Mouse (Mus musculus) intestine, embryonic 15.5 days (tissue): ENCODE data around the gene Serinc4. TPM values are rescaled to one million over a fixed set of nuclear protein-coding genes. Genes with fewer than 3 reads are reported as not detected.
A peak's percentile ranks its signal among the peaks of the same experiment; 100 is the strongest.

Experiments
- ATAC-seq: fragments of 200-750 bp; cut with Nextera tagmentation; 2 replicates; pipeline ENCODE4 v1.8.0; 2017; ENCODE audit warnings: moderate TSS enrichment, moderate library complexity
- H3K27ac ChIP-seq: fragments of 300-500 bp; sonication (generic); 2 replicates; pipeline ENCODE4 v1.5.1; 2015; ENCODE audit warnings: mild to moderate bottlenecking, inconsistent platforms
- H3K27me3 ChIP-seq: fragments of 300-500 bp; sonication (generic); replicated peaks from 2 replicates; pipeline ENCODE4 v1.6.1; 2015; ENCODE audit warnings: inconsistent platforms
- H3K36me3 ChIP-seq: fragments of 300-500 bp; sonication (generic); 2 replicates; pipeline ENCODE4 v1.6.1; 2015; ENCODE audit warnings: inconsistent platforms
- H3K4me1 ChIP-seq: fragments of 300-500 bp; sonication (generic); replicated peaks from 2 replicates; pipeline ENCODE4 v1.6.1; 2015; ENCODE audit warnings: inconsistent platforms
- H3K4me2 ChIP-seq: fragments of 300-500 bp; sonication (generic); replicated peaks from 2 replicates; pipeline ENCODE4 v1.6.1; 2015; ENCODE audit warnings: mild to moderate bottlenecking, inconsistent platforms
- H3K4me3 ChIP-seq: fragments of 300-500 bp; sonication (generic); replicated peaks from 2 replicates; pipeline ENCODE4 v1.5.1; 2015; ENCODE audit warnings: inconsistent platforms
- H3K9ac ChIP-seq: fragments of 300-500 bp; sonication (generic); 2 replicates; pipeline ENCODE4 v1.6.1; 2015; ENCODE audit warnings: inconsistent platforms
- H3K9me3 ChIP-seq: fragments of 300-500 bp; sonication (generic); 2 replicates; pipeline ENCODE4 v1.6.1; 2016; ENCODE audit warnings: inconsistent platforms
- WGBS: fragments of 180-500 bp; shearing (Covaris S2); methylation state at CpG from one replicate; pipeline ENCODE4 v1.1.7; 2015; 5-methylcytosine and 5-hydroxymethylcytosine counted together
- polyA plus RNA-seq: library from polyadenylated mRNA; unstranded; fragments of >200 nt; fragmentation: Nextera tagmentation; extraction: Ambion mirVana; gene quantifications from 2 replicates; pipeline ENCODE4 v1.2.1, GENCODE M21; 2015

The Serinc4 gene
- polyA plus RNA-seq, 1 experiment from 2014 or later: 0.30 TPM

DNA sequence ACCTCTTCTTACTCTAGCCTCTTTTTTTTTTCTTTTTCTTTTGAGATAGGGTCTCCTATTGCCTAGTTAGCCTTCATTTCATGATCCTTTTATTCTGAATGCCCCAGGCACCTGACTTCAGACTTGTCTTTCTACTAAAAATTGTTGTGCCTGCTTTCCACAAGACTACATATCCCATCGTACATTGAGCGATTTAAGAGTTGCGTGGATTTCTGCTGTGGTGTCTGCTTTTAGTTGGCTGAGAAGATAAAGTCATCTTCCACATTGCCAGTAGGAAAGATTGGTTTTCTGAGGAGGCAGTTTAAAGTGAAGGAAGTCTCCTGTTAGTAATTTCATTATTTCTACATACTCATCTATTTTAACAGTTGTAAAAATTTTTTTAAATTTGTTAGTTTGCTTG, 41.0 kb downstream of the Serinc4 start:
- WGBS: 81% methylated on average over 3 of the region's 3 CpGs
- peak overlapping the region; percentile 18; the same call in 1 of the 2 replicates for H3K9ac ChIP-seq
- H3K4me3 ChIP-seq: peak overlapping the region; percentile 98
- no peaks in the 10 kb centered on the region for H3K27me3 ChIP-seq
- peaks cover 11% of the 10 kb centered on the region; the same call in 1 of the 2 replicates for H3K4me1 ChIP-seq
- no peaks in the 10 kb centered on the region for H3K9me3 ChIP-seq
- peak overlapping the region; percentile 56 for H3K4me2 ChIP-seq
- ATAC-seq: no peak
- H3K36me3 ChIP-seq: peaks cover 3% of the 10 kb centered on the region; the same call in 1 of the 2 replicates
- H3K27ac ChIP-seq: no peak overlapping the region

DNA sequence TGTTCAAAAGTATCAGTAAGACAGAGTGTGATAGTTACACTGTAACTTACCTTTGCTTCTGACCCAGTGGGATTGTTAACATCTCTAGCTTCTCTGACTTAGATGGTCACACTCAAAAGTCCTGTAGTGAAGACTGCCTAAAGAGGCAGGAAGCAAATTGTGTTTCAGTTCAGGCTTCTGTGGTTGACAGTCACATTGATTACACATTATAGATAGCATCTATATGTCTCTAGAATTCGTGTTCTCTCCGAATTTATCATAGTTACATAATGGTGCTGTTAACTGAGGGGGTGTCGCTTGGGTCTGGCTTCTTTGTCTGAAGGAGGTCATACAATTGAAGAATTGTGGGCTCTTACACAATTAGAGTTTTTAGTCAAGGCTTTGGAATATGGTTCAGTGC, 41.5 kb downstream of the Serinc4 start:
- 52% methylated on average over 3 of the region's 3 CpGs for WGBS
- ATAC-seq: no peak
- peak overlapping the region; percentile 99 for H3K9ac ChIP-seq

DNA sequence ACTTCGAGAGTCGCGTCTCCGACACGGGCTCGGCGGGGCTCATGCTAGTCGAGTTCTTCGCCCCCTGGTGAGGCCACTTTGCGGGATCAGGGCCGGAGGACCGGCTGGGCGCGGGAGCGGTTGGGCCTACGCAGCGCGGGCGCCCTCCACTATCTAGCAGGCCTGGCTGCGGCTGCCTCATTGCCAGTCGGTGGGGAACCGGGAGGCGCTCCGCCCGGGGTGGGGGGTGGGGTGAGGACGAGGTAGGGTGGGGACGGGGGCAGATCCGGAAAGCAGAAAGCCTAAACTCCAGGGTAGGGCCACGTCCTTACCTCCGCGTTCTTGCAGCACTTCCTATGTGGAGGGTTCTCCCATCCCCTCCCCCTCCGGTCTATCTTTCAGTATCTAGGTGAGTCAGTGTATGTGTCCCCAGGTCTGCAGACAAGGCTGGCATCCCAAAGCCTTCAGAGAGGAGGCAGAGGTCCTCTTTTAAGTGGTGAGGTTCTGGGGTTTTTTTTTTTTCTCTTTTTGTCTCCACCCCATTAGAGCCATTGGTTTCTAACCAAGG, 42.4 kb downstream of the Serinc4 start:
- H3K9me3 ChIP-seq: no peaks in the 10 kb centered on the region
- H3K4me3 ChIP-seq: peak overlapping the region; percentile 98
- H3K27ac ChIP-seq: peak overlapping the region; percentile 97
- H3K27me3 ChIP-seq: no peaks in the 10 kb centered on the region
- WGBS: under 1% methylated on average over 32 of the region's 32 CpGs
- H3K4me1 ChIP-seq: peaks cover 11% of the 10 kb centered on the region; the same call in 1 of the 2 replicates
- H3K4me2 ChIP-seq: peak overlapping the region; percentile 56
- ATAC-seq: peak; percentile 65
- no peaks in the 10 kb centered on the region; the same call in 1 of the 2 replicates for H3K36me3 ChIP-seq
- H3K9ac ChIP-seq: peak overlapping the region; percentile 99

More for the DNA sequence above, 41.5 kb downstream of the Serinc4 start:
- Histone ChIP-seq H3K4me3 (peak overlapping the region; percentile 98), H3K27ac (no peak overlapping the region), H3K36me3 (peaks cover 3% of the 10 kb centered on the region; the same call in 1 of the 2 replicates), H3K9me3 (no peaks in the 10 kb centered on the region), H3K4me2 (peak overlapping the region; percentile 56), H3K4me1 (peaks cover 11% of the 10 kb centered on the region; the same call in 1 of the 2 replicates), H3K27me3 (no peaks in the 10 kb centered on the region)

DNA sequence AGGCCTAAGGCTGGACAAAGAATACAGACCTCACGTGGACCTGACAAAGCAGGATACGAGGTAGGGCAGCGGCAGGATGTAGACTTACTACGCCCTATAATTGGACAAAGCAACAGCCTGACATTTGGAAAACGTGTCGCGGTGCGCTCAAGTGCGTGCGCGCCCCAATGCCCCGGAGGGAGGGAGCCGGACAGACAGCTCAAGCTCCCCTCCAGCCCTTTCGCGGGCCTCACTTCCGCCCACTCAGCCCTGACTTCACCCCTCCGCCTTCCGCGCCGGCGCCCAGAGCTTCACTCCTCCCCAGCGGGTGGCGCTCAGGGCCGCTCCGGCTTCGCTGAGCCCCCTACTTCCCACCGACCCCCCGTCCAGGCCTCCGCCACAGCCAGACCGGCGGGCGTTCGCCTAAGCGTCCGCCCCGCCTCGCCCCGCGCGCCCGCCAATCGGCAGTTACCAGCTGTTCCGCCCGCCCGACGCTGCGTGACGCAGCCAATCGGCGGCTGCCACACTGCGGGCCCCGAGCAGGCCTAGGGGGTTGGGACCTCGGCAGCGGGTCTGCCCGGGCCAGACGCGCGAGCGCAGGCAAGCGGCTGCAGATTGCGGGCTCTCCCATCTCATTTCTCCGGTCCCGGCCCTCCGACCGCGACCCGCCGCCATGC, 43.1 kb downstream of the Serinc4 start, which contains the start of the genes Pdia3 and Catsper2:
Gene Pdia3, plus strand, starts transcription at position 389 of the 656 bp plus-strand sequence.
Gene Catsper2, minus strand, starts transcription at position 406 of the 656 bp plus-strand sequence.
- Histone ChIP-seq H3K27me3 (no peaks in the 10 kb centered on the region), H3K27ac (peak within 1 kb of the TSS; percentile 97), H3K4me2 (peak within 1 kb of the TSS; percentile 73), H3K4me3 (peak within 1 kb of the TSS; percentile 98), H3K4me1 (peaks cover 7% of the 10 kb centered on the region; the same call in 1 of the 2 replicates), H3K36me3 (no peaks in the 10 kb centered on the region), H3K9ac (peak within 1 kb of the TSS; percentile 99), H3K9me3 (no peaks in the 10 kb centered on the region)
- under 1% methylated on average over 68 of the region's 68 CpGs for WGBS
- peak; percentile 100 for ATAC-seq

DNA sequence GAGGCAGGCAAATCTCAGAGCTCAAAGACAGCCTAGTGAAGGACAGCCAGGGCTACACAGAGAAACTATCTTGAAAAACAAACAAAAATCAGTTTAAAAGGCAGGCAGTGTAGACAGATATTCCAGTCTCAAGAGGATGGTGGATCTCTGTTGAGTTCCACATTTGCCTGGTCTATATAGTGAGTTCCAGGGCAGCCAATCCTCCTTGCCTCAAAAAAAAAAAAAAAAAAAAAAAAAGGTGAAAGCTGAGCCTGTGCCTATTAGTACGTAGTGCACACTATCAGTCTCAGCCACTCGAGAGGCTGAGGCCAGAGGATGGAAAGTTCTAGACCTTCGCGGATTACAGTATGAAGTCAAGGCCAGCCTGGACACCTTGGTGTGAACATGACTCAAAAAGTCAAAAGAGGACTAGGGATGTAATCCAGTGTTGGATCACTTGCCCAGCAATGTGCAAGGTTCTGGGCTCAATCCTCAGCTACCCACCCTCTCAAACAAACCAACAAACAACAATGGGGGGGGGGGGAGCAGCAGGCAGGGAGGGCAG, 43.7 kb downstream of the Serinc4 start:
- peak overlapping the region; percentile 98 for H3K4me3 ChIP-seq
- H3K4me1 ChIP-seq: peaks cover 7% of the 10 kb centered on the region; the same call in 1 of the 2 replicates
- peak overlapping the region; percentile 73 for H3K4me2 ChIP-seq
- no peaks in the 10 kb centered on the region for H3K36me3 ChIP-seq
- H3K9ac ChIP-seq: peak overlapping the region; percentile 68
- WGBS: 8% methylated on average over 4 of the region's 4 CpGs
- peak; percentile 2; the same call in 1 of the 2 replicates for ATAC-seq
- H3K9me3 ChIP-seq: no peaks in the 10 kb centered on the region
- H3K27ac ChIP-seq: peak overlapping the region; percentile 97
- H3K27me3 ChIP-seq: no peaks in the 10 kb centered on the region

GRCm38 (mm10) chr2:121408160-121408559, 48.4 kb downstream of the Serinc4 start:
- Histone ChIP-seq H3K27ac (no peak overlapping the region), H3K4me1 (no peaks in the 10 kb centered on the region), H3K9ac (no peak overlapping the region), H3K4me2 (no peak overlapping the region), H3K27me3 (no peaks in the 10 kb centered on the region), H3K36me3 (no peaks in the 10 kb centered on the region), H3K4me3 (no peak overlapping the region), H3K9me3 (no peaks in the 10 kb centered on the region)
- 38% methylated on average over 4 of the region's 4 CpGs for WGBS
- peak; percentile 29; the same call in 1 of the 2 replicates for ATAC-seq

GRCm38 (mm10) chr2:121403296-121403695, 53.3 kb downstream of the Serinc4 start:
- no peaks in the 10 kb centered on the region for H3K36me3 ChIP-seq
- H3K4me2 ChIP-seq: no peak overlapping the region
- no peak overlapping the region for H3K4me3 ChIP-seq
- no peak overlapping the region for H3K9ac ChIP-seq
- no peak for ATAC-seq
- no peak overlapping the region for H3K27ac ChIP-seq
- H3K27me3 ChIP-seq: no peaks in the 10 kb centered on the region
- no peaks in the 10 kb centered on the region for H3K9me3 ChIP-seq
- H3K4me1 ChIP-seq: no peaks in the 10 kb centered on the region

- H3K9ac ChIP-seq: no peak overlapping the region
- H3K27me3 ChIP-seq: no peaks in the 10 kb centered on the region
- no peak overlapping the region for H3K27ac ChIP-seq
- no peaks in the 10 kb centered on the region for H3K4me1 ChIP-seq
- H3K4me2 ChIP-seq: no peak overlapping the region
- no peak overlapping the region for H3K4me3 ChIP-seq
- WGBS: 15% methylated on average over 8 of the region's 8 CpGs
- H3K36me3 ChIP-seq: no peaks in the 10 kb centered on the region
- no peaks in the 10 kb centered on the region for H3K9me3 ChIP-seq
- 0 out of 2 replicates have a peak, but pooled peaks have one; percentile 47 for ATAC-seq
These were observed 60.0 kb downstream of the Serinc4 start for GRCm38 (mm10) chr2:121396624-121397023.

Other genes starting within 250 kb of the Serinc4 start
- gene Trp53bp1, start 185.4 kb downstream of the Serinc4 start, polyA plus RNA-seq: 40.1 and 43.4 TPM in 2 replicates
- gene Map1a, start 167.2 kb downstream of the Serinc4 start, polyA plus RNA-seq: 2.7 and 4.2 TPM in 2 replicates
- 15.4 and 16.3 TPM in 2 replicates for gene Ppip5k1, start 101.4 kb downstream of the Serinc4 start, polyA plus RNA-seq
- gene Ckmt1, start 99.1 kb downstream of the Serinc4 start, polyA plus RNA-seq: 417 and 490 TPM in 2 replicates
- not detected in 2 replicates for gene Strc, start 69.6 kb downstream of the Serinc4 start, polyA plus RNA-seq
- 834 and 874 TPM in 2 replicates for gene Pdia3, start 43.0 kb downstream of the Serinc4 start, polyA plus RNA-seq
- gene Catsper2, start 43.0 kb downstream of the Serinc4 start, polyA plus RNA-seq: 1.1 and 2.0 TPM in 2 replicates
- 8.5 and 9.2 TPM in 2 replicates for gene Ell3, start 12.5 kb downstream of the Serinc4 start, polyA plus RNA-seq
- 476 and 498 TPM in 2 replicates for gene Serf2, start 7.6 kb downstream of the Serinc4 start, polyA plus RNA-seq
- gene Hypk, start 3.5 kb downstream of the Serinc4 start, polyA plus RNA-seq: 88.6 and 101 TPM in 2 replicates
- 41.5 and 42.6 TPM in 2 replicates for gene Mfap1b, start 17.3 kb upstream of the Serinc4 start, polyA plus RNA-seq
- gene Mfap1a, start 49.9 kb upstream of the Serinc4 start, polyA plus RNA-seq: 19.8 and 20.8 TPM in 2 replicates
- gene Wdr76, start 49.9 kb upstream of the Serinc4 start, polyA plus RNA-seq: 6.3 and 8.6 TPM in 2 replicates